Mouse (Mus musculus) embryonic facial prominence, embryonic 10.5 days (tissue): ENCODE measurements around the gene Fam83g. TPM values are rescaled to one million over a fixed set of nuclear protein-coding genes. Genes with fewer than 3 reads are reported as not detected.

Source experiments
- DNase-seq: peaks from one replicate; pipeline ENCODE4 v3.0.0-alpha.2; 2017; ENCODE audit warnings: low spot score
- H3K27ac ChIP-seq: fragments of 300-500 bp; sonication (generic); replicated peaks from 2 replicates; pipeline ENCODE4 v1.5.1; 2016; ENCODE audit warnings: mild to moderate bottlenecking
- H3K27me3 ChIP-seq: fragments of 300-500 bp; sonication (generic); replicated peaks from 2 replicates; pipeline ENCODE4 v1.6.1; 2016; ENCODE audit warnings: low read depth, mild to moderate bottlenecking; ENCODE audit not compliant: poor library complexity, severe bottlenecking
- H3K36me3 ChIP-seq: fragments of 300-500 bp; sonication (generic); replicated peaks from 2 replicates; pipeline ENCODE4 v1.6.1; 2016; ENCODE audit warnings: mild to moderate bottlenecking, moderate library complexity
- H3K4me1 ChIP-seq: fragments of 300-500 bp; sonication (generic); 2 replicates; pipeline ENCODE4 v1.6.1; 2016
- H3K4me3 ChIP-seq: fragments of 300-500 bp; sonication (generic); 2 replicates; pipeline ENCODE4 v1.5.1; 2016; ENCODE audit warnings: mild to moderate bottlenecking, moderate library complexity
- H3K9me3 ChIP-seq: fragments of 300-500 bp; sonication (generic); 2 replicates; pipeline ENCODE4 v1.6.1; 2016; ENCODE audit warnings: mild to moderate bottlenecking
- WGBS: fragments of 180-500 bp; shearing (Covaris S2); methylation state at CpG from one replicate; pipeline ENCODE4 v1.1.7; 2016; 5-methylcytosine and 5-hydroxymethylcytosine counted together
- polyA plus RNA-seq: library from polyadenylated mRNA; unstranded; fragments of >200 nt; fragmentation: Nextera tagmentation; extraction: Ambion mirVana; gene quantifications from 2 replicates; pipeline ENCODE4 v1.2.1, GENCODE M21; 2016

The Fam83g gene
- polyA plus RNA-seq, 1 experiment from 2014 or later = 2.2 TPM

DNA sequence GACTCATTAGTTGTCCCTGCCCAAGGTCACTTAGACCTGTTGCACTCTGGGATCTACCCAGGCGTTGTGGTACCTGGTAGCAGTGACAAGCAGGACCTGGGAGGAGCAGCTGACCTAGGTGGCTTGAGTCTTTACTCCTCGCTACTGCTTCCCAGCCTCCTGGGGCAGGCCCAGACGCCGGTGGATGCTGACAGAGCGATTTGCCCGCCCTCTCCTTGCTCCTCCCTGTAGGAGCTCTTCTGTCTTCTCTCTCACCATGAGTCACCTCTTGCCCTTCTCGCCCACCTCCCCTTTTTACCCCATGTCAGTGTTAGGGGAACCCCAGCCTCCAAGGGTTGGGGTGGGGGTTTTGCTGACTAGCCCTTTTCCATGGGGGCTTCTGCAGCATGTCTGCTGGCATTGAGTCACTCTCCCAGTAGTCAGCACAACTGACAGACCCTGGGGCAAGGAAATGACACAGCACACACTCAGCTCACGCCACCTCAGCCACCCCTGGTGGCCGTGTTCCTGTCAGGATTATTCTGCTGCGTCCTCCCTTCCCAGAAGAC, 3.1 kb downstream of the Fam83g start:
- no peaks in the 10 kb centered on the region for H3K36me3 ChIP-seq
- no peak overlapping the region for H3K4me3 ChIP-seq
- WGBS = 34% methylated on average over 10 of the region's 10 CpGs
- peaks cover 49% of the 10 kb centered on the region for H3K27me3 ChIP-seq
- DNase-seq = no peak
- 0 out of 2 replicates have a peak overlapping the region, but pooled peaks have one; percentile 12 for H3K27ac ChIP-seq
- H3K4me1 ChIP-seq = peaks cover 40% of the 10 kb centered on the region
- no peaks in the 10 kb centered on the region for H3K9me3 ChIP-seq

DNA sequence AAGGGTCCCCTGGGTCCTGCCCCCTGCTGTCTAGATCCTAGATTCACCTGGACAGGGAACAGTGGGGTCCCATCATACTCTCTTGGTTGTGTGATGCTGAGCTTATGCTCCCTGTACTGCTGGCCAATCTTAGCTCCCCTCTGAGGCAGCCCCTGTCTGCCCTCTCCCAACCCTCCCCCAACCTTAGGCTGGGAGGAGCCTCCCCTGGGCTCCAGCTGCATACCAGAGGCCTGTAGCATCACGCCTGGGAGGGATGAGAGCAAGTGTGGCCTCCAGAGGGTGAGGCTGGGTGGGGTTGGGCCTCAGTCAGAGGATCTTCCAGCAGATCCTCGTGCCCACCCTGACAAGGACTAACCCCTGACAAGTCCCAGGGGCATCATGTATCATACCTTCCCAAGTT, 3.7 kb downstream of the Fam83g start:
- peak; percentile 33 for DNase-seq
- Histone ChIP-seq H3K27ac (no peak overlapping the region), H3K4me3 (no peak overlapping the region), H3K4me1 (peaks cover 40% of the 10 kb centered on the region), H3K27me3 (peaks cover 43% of the 10 kb centered on the region), H3K9me3 (no peaks in the 10 kb centered on the region), H3K36me3 (no peaks in the 10 kb centered on the region)
- WGBS = 55% methylated on average over 2 of the region's 2 CpGs

DNA sequence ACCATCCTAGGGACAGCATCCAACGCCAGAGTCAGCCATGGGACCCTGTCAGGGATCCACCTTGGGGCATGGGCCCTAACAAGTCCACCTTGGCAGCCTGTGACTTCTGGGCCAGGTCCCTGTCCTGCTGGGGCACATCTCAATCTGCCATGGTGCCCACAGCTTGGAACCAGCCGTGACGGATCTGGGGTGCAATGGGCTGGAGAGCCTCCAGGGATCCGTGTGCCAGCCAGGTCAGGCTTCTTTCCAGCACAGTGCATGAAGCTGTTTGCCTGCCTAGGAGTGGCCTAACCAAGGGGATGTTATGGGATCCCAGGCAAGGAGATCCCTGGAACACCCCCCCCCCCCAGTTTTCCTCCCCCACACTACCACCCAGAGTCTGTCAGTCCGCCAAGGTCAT, 9.1 kb downstream of the Fam83g start:
- DNase-seq = no peak
- 91% methylated on average over 5 of the region's 5 CpGs for WGBS
- Histone ChIP-seq H3K27me3 (no peaks in the 10 kb centered on the region), H3K9me3 (no peaks in the 10 kb centered on the region), H3K27ac (no peak overlapping the region), H3K4me1 (no peaks in the 10 kb centered on the region), H3K36me3 (no peaks in the 10 kb centered on the region), H3K4me3 (no peak overlapping the region)

DNA sequence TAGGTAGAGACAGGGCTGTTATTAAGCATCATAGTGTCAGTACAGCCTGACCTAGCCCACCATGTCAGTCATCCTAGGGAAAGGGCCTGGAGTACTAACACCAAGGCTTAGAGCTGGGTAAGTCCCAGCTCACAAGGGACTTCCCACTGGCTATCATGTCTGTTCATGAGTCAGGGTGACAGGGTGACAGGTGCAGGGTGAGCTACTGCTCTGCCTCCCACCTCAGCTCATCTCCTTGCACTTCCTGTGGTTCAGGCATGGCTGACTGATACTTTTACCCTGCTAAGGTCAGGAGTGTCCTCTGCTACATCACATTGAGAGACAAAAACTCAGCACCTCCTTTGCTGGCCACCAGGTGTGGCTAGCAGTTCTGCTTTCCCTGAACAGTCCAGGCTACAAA, 15.0 kb downstream of the Fam83g start:
- Histone ChIP-seq H3K36me3 (peaks cover 13% of the 10 kb centered on the region; the same call in 1 of the 2 replicates), H3K27ac (no peak overlapping the region), H3K4me1 (peaks cover 20% of the 10 kb centered on the region), H3K4me3 (no peak overlapping the region), H3K27me3 (no peaks in the 10 kb centered on the region), H3K9me3 (no peaks in the 10 kb centered on the region)
- no peak for DNase-seq

DNA sequence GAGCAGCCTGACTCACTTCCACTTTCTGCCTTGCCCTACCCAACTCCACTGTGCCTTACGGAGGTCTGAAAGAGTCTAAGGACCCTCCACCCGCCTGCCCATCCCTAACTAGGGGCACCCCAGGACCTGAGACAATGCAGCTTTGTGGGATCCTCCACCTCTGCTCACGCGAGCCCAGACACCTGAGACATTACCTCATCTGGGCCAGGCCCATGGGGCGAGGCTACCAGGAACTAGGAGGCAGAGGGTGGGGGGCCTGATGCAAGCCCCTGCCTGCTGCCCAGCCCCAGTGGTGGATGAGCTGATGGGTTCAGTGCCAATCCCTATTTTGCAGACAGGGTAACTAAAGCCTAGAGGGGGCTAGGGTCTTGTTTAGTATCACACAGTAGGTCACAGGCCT, 15.6 kb downstream of the Fam83g start:
- 81% methylated on average over 5 of the region's 5 CpGs for WGBS
- Histone ChIP-seq H3K36me3 (peaks cover 13% of the 10 kb centered on the region; the same call in 1 of the 2 replicates), H3K4me3 (no peak overlapping the region), H3K9me3 (no peaks in the 10 kb centered on the region), H3K4me1 (peaks cover 20% of the 10 kb centered on the region), H3K27ac (no peak overlapping the region; the same call in 1 of the 2 replicates), H3K27me3 (no peaks in the 10 kb centered on the region)
- DNase-seq = no peak

DNA sequence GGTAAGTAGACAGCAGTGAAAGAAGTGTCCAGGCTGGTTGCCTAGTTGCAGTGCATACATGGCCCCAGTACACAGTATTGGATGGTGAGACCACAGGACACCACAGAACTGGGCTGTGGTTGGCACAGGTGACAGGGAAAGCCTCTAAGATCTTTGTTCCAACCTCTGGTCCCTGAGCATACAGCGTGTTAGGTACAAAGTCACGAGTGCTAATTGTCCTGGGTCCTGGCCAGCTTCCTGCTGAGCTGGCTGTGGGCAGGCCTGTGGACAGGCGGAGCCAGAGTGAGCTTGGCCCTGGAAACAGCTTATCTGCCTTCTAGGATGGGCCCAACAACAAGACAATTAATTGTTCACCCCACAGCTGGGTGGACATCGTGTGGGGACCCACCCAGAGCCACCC, 16.0 kb downstream of the Fam83g start:
- Histone ChIP-seq H3K27me3 (no peaks in the 10 kb centered on the region), H3K4me1 (peaks cover 20% of the 10 kb centered on the region), H3K4me3 (no peak overlapping the region), H3K9me3 (no peaks in the 10 kb centered on the region), H3K36me3 (peaks cover 13% of the 10 kb centered on the region; the same call in 1 of the 2 replicates), H3K27ac (no peak overlapping the region)
- WGBS = 75% methylated on average over 4 of the region's 4 CpGs
- no peak for DNase-seq

DNA sequence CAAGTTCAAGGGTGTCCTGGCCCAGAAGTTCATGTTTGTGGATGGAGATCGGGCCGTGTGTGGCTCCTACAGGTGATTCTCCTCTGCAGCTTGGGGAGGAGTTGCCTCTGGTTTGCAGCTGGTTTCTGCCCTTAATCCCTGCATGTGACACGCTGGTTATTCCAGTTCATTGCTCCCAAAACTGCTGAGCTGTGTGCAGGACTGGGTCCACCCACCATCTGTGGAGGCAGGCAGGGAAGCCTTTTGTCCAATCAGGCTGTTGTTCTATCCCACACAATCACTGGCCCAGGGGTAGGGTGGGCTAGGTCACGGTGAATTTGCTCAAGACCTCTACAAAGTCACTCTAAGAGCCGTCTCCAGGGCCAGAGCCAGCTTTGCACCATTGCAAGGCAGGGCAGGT, 17.8 kb downstream of the Fam83g start:
- WGBS = 62% methylated on average over 5 of the region's 5 CpGs
- Histone ChIP-seq H3K4me3 (no peak overlapping the region), H3K4me1 (peaks cover 20% of the 10 kb centered on the region), H3K9me3 (no peaks in the 10 kb centered on the region), H3K27me3 (no peaks in the 10 kb centered on the region), H3K36me3 (peaks cover 13% of the 10 kb centered on the region; the same call in 1 of the 2 replicates), H3K27ac (no peak overlapping the region)
- no peak for DNase-seq

DNA sequence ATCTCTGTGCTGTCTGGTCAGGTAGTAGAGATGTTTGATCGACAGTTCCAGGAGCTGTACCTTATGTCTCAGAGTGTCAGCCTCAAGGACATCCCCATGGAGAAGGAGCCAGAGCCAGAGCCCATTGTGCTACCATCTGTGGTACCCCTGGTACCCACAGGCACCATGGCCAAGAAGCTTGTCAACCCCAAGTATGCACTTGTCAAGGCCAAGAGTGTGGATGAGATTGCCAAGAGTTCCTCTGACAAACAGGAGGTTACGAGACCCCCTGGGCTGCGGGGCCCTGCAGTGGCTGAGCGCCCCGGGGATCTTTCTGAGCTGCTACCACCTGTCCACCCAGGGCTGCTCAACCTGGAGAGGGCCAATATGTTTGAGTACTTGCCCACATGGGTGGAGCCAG, 18.6 kb downstream of the Fam83g start:
- Histone ChIP-seq H3K36me3 (peaks cover 13% of the 10 kb centered on the region), H3K27me3 (no peaks in the 10 kb centered on the region), H3K4me3 (no peak overlapping the region), H3K27ac (no peak overlapping the region), H3K9me3 (no peaks in the 10 kb centered on the region), H3K4me1 (peaks cover 20% of the 10 kb centered on the region)
- WGBS = 94% methylated on average over 5 of the region's 5 CpGs
- no peak for DNase-seq

DNA sequence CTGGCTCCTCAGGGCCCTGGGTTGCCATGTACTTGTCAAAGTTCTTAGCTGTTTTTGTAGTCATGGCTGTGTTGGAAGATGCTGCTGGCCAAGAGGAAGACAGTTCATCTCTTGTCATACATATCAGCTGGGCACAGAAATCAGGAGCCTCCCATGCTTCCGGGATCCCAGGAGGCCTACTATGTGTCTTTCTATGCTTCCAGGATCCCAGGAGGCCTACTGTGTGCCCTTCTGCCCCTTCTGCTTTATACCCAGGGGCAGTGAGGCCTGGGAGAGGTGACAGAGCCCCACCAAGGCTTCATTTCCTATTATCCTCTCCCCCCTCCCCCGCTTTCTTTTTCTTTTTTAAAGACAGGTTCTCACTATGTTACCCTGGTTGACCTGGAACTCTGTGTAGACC, 21.7 kb downstream of the Fam83g start:
- WGBS = 84% methylated on average over 2 of the region's 2 CpGs
- Histone ChIP-seq H3K9me3 (no peaks in the 10 kb centered on the region), H3K27me3 (no peaks in the 10 kb centered on the region), H3K36me3 (peaks cover 13% of the 10 kb centered on the region), H3K27ac (no peak overlapping the region), H3K4me3 (no peak overlapping the region), H3K4me1 (peaks cover 26% of the 10 kb centered on the region)
- DNase-seq = no peak

DNA sequence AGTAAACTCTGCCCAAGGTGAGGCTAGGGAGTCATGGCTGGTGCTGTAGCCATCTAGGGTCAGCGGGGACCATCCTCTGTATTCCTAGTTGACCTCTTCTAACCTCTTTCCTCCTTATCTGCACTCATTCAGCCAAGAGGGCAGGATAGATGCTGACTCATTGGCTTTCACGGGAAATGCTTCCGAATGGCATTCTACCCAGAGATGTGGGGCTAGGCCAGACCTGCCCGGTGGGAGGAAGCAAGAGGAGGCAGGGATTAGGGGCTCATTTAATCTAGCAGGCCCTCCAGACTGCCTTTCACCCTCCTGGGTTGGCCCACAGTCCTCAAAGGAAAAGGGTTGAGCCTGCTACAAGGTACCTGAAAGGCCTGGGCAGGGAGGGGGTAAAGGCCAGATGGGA, 22.3 kb downstream of the Fam83g start:
- no peak for DNase-seq
- Histone ChIP-seq H3K27ac (no peak overlapping the region), H3K36me3 (peaks cover 13% of the 10 kb centered on the region), H3K4me1 (peaks cover 20% of the 10 kb centered on the region), H3K4me3 (no peak overlapping the region), H3K27me3 (no peaks in the 10 kb centered on the region), H3K9me3 (no peaks in the 10 kb centered on the region)
- WGBS = 70% methylated on average over 4 of the region's 4 CpGs

DNA sequence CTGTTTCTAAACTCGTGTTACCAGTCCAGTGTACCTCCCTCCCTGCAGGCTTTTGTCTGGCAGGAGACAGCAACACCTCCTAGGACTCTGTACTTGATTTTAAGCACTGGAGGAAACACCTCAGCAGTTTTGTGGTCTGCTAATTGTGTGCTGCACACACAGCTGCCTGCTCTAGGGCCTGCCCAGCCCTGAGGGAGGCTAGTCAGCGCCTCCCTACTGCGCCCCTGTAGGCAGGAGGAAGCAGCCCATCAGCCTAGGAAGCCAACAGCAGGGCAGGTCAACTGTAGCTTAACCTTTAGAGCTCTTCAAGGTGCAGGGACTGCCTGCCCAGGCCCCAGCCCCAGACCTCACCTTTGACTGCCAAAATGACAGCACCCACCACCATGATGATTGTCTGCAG, 25.0 kb downstream of the Fam83g start:
- no peaks in the 10 kb centered on the region; the same call in 1 of the 2 replicates for H3K36me3 ChIP-seq
- H3K4me1 ChIP-seq = peaks cover 14% of the 10 kb centered on the region; the same call in 1 of the 2 replicates
- H3K9me3 ChIP-seq = no peaks in the 10 kb centered on the region
- peak overlapping the region; percentile 19 for H3K27ac ChIP-seq
- WGBS = 50% methylated on average over 3 of the region's 3 CpGs
- no peak overlapping the region for H3K4me3 ChIP-seq
- H3K27me3 ChIP-seq = no peaks in the 10 kb centered on the region; the same call in 1 of the 2 replicates
- DNase-seq = no peak

DNA sequence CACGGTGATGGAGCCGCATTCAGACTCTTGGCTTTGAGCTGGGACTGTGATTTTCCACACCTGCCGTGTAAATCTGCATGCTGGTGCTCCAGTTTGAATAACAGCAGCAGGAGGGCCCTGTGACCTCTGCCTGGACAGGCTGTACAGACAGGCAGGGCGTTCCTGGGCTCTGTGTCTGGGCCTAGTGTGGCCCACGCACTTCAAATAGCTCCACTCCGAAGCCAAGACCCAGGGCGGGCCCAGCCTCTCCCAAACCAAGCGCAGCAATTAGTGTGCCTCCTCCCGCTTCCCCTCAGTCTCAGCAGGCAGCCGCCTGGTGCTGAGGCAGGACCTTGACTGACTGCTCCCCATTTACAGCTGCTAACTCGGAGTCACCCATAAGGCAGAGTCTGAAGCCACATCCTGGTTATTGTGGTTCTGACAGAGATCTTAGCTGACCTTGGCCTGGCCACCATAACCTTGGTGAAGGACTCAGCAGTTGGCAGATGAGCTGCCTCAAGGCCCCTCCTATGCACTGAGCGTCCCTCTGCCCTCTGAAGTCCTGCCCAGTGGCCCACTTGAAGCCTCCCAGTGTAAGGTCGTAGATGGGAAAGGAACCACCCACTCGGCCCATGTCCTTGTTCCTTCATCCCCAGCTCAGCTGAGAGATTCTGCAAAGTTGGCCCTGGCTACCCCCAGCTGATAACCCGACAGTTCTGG, 29.4 kb downstream of the Fam83g start:
- Histone ChIP-seq H3K36me3 (no peaks in the 10 kb centered on the region), H3K4me3 (no peak overlapping the region), H3K27ac (no peak overlapping the region), H3K27me3 (no peaks in the 10 kb centered on the region; the same call in 1 of the 2 replicates), H3K9me3 (no peaks in the 10 kb centered on the region), H3K4me1 (peaks cover 17% of the 10 kb centered on the region; the same call in 1 of the 2 replicates)
- WGBS = 59% methylated on average over 15 of the region's 15 CpGs
- no peak for DNase-seq
